Mouse (Mus musculus): Measurements from ENCODE around the gene Nosip.

DNA sequence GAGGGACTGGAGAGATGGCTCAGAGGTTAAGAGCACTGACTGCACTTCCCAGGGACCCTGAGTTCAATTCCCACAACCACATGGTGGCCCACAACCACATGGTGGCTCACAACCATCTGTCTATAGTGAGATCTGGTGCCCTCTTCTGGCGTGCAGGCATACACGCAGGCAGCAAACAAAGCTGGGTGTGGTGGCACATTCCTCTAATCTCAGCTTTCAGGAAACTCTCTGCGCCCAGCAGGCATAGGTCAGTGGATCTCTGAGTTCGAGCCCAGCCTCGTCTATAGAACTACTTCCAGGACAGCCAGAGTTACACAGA, 5.7 kb downstream of the Nosip start:
- TF ChIP-seq POLR2A (IDR thresholded peaks at IDR 0.05; ENCODE audit: insufficient read depth, low read depth, low read length) (no peak), CTCF (IDR thresholded peaks at IDR 0.05) (peak; percentile 81)

All from heart, adult 2 months (tissue).